Mouse (Mus musculus): ENCODE measurements around the gene Tmcc3.

DNA sequence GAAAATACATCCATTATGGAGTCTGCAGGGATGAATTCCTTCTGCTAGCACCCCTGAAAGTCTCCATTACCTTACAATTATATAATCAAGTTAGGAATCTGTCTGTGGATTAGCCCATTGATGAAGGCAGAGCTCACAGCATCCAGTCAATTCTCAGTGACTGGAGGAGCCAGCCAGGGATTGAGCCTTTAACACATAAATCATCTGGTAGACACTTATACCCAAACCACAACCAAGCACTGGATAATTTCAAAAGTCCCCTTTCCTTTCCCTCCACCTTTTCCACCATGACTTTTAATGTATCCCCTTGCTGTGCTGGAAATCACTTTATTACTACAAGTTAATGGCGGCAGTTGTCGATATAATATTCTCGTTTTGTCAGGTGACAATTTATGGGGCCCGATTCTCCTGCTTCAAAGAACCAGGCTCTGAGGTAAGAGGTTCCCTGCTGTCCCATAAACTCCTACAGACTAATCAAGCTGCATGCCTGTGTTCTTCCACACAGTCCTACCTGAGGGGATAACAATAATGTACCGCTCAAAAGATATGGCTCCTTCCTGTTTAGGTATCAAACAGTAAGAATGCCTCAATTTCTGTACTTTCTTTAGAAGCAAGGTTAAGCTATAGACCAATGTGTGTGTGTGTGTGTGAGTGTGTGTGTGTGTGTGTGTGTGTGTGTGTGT, 15.7 kb upstream of the Tmcc3 start:
- TF ChIP-seq CTCF (IDR thresholded peaks at IDR 0.05; ENCODE audit: borderline replicate concordance, control insufficient read depth, extremely low read depth, insufficient read depth, low read length, poor library complexity) (no peak), POLR2A (IDR thresholded peaks at IDR 0.05; ENCODE audit: control insufficient read depth, extremely low read depth, insufficient read depth, low read length, poor library complexity) (no peak)

Data from thymus, adult 2 months (tissue).